Comparison of ENCODE assay signal across 11 mouse cellular contexts in genomic region chr9:114979969-114980368, GRCm38 (mm10). TPM values are rescaled to one million over a fixed set of nuclear protein-coding genes. Genes with fewer than 3 reads are reported as not detected.
DNase-seq lines count a peak whose midpoint lies in the region; ATAC-seq and TF ChIP-seq lines count a peak whose summit lies in the region.
"Had no signal": no experiment of that assay in that cellular context is flagged by ENCODE, and none has a peak within 500 bp of the region (broad histone marks: within the 10 kb centered on the region; RNA-seq: fewer than 3 reads in every experiment).

No protein-coding gene starts in this region.

- H3K9me3 ChIP-seq in embryonic facial prominence, embryonic 11.5 days (replicated peaks; ENCODE audit: control insufficient read depth, low read length), result no peaks in the 10 kb centered on the region
- H3K9me3 ChIP-seq in embryonic facial prominence, embryonic 10.5 days, result peaks cover 5% of the 10 kb centered on the region; the same call in 1 of the 2 replicates
- no peaks in the 10 kb centered on the region for H3K9me3 ChIP-seq in kidney, postnatal 0 days (replicated peaks; ENCODE audit: low read length)
- H3K9me3 ChIP-seq in limb, embryonic 10.5 days (replicated peaks), result no peaks in the 10 kb centered on the region

- H3K4me1 ChIP-seq in embryonic facial prominence, embryonic 11.5 days (ENCODE audit: control insufficient read depth, insufficient read depth, low read length), result no peaks in the 10 kb centered on the region
- H3K4me1 ChIP-seq in embryonic facial prominence, embryonic 10.5 days, result peaks cover 22% of the 10 kb centered on the region
- no peaks in the 10 kb centered on the region for H3K4me1 ChIP-seq in kidney, postnatal 0 days (replicated peaks; ENCODE audit: insufficient read depth, low read length)
- H3K4me1 ChIP-seq in cortical plate, adult 2 months (ENCODE audit: control insufficient read depth, insufficient read depth, low read length), result peaks cover 4% of the 10 kb centered on the region; the same call in 1 of the 2 replicates
- H3K4me1 ChIP-seq in limb, embryonic 10.5 days, result peaks cover 20% of the 10 kb centered on the region

- TF ChIP-seq POLR2A in cortical plate, adult 2 months (IDR thresholded peaks at IDR 0.05; ENCODE audit: extremely low read depth, insufficient read depth, low read length), result no peak

- intact Hi-C loops in gastrocnemius, postnatal 36 days (cut with DNase I), result loop anchor here (10.0 kb wide), 1 partner anchor 75 kb away; no protein-coding TSS in a partner anchor

- H3K9ac ChIP-seq in embryonic facial prominence, embryonic 11.5 days (replicated peaks; ENCODE audit: low read length), result no peak overlapping the region
- H3K9ac ChIP-seq in kidney, postnatal 0 days (ENCODE audit: low read depth, low read length), result no peak overlapping the region
- H3K9ac ChIP-seq: liver, embryonic 14.5 days had no signal

- ATAC-seq in embryonic facial prominence, embryonic 11.5 days (replicated peaks; ENCODE audit: insufficient number of reproducible peaks, low FRiP score, low TSS enrichment, low read depth), result no peak
- no peak for ATAC-seq in kidney, postnatal 0 days (replicated peaks; ENCODE audit: low FRiP score, low read depth)
- ATAC-seq: activated CD4-positive, CD25-positive, alpha-beta regulatory T cell, adult 4 months had no signal

- peaks cover 2% of the 10 kb centered on the region; the same call in 1 of the 2 replicates for H3K27me3 ChIP-seq in embryonic facial prominence, embryonic 11.5 days (ENCODE audit: control insufficient read depth, insufficient read depth, low read length)
- peaks cover 48% of the 10 kb centered on the region for H3K27me3 ChIP-seq in embryonic facial prominence, embryonic 10.5 days (replicated peaks; ENCODE audit: low read depth, poor library complexity, severe bottlenecking)
- H3K27me3 ChIP-seq in kidney, postnatal 0 days (ENCODE audit: insufficient read depth, low read length), result no peaks in the 10 kb centered on the region
- peaks cover 47% of the 10 kb centered on the region for H3K27me3 ChIP-seq in limb, embryonic 10.5 days (ENCODE audit: low read depth, poor library complexity, severe bottlenecking)

- peak; percentile 8 for DNase-seq in embryonic facial prominence, embryonic 11.5 days (ENCODE audit: low spot score)
- no peak for DNase-seq in embryonic facial prominence, embryonic 10.5 days (ENCODE audit: low spot score)
- DNase-seq in kidney, postnatal 0 days (ENCODE audit: low spot score), result no peak
- no peak for DNase-seq in kidney, postnatal 25 days
- DNase-seq in limb, embryonic 10.5 days (ENCODE audit: low spot score), result no peak
- DNase-seq in gastrocnemius, postnatal 36 days, result no peak
- no peak for DNase-seq in testis, postnatal 10 days (ENCODE audit: low spot score)

- H3K4me3 ChIP-seq in embryonic facial prominence, embryonic 11.5 days (ENCODE audit: low read depth, low read length), result no peak overlapping the region
- no peak overlapping the region for H3K4me3 ChIP-seq in embryonic facial prominence, embryonic 10.5 days
- H3K4me3 ChIP-seq in kidney, postnatal 0 days (replicated peaks; ENCODE audit: low read depth, low read length), result peak overlapping the region; percentile 79; the same call in 1 of the 2 replicates
- H3K4me3 ChIP-seq in cortical plate, adult 2 months (ENCODE audit: insufficient read depth, low read length), result peak overlapping the region; percentile 82
- H3K4me3 ChIP-seq in limb, embryonic 10.5 days, result 0 out of 2 replicates have a peak overlapping the region, but pooled peaks have one; percentile 91

- TF ChIP-seq CTCF in kidney, postnatal 0 days (IDR thresholded peaks at IDR 0.05; ENCODE audit: low read depth), result no peak
- TF ChIP-seq CTCF in cortical plate, adult 2 months (IDR thresholded peaks at IDR 0.05; ENCODE audit: extremely low read depth, insufficient read depth, low read length), result no peak

- no peaks in the 10 kb centered on the region for H3K36me3 ChIP-seq in embryonic facial prominence, embryonic 11.5 days (replicated peaks; ENCODE audit: control insufficient read depth, insufficient read depth, low read depth, low read length)
- no peaks in the 10 kb centered on the region for H3K36me3 ChIP-seq in embryonic facial prominence, embryonic 10.5 days (replicated peaks)
- H3K36me3 ChIP-seq in kidney, postnatal 0 days (ENCODE audit: insufficient read depth, low read length), result no peaks in the 10 kb centered on the region
- H3K36me3 ChIP-seq in limb, embryonic 10.5 days, result no peaks in the 10 kb centered on the region

- H3K27ac ChIP-seq in embryonic facial prominence, embryonic 11.5 days (replicated peaks; ENCODE audit: low read depth, low read length), result no peak overlapping the region
- H3K27ac ChIP-seq in embryonic facial prominence, embryonic 10.5 days (replicated peaks), result no peak overlapping the region
- no peak overlapping the region for H3K27ac ChIP-seq in kidney, postnatal 0 days
- H3K27ac ChIP-seq in cortical plate, adult 2 months (ENCODE audit: insufficient read depth, low read length), result no peak overlapping the region
- no peak overlapping the region for H3K27ac ChIP-seq in limb, embryonic 10.5 days
- H3K27ac ChIP-seq: liver, embryonic 14.5 days had no signal

- no peak overlapping the region for H3K4me2 ChIP-seq in embryonic facial prominence, embryonic 11.5 days (ENCODE audit: low read depth, low read length)
- peak overlapping the region; percentile 93; the same call in 1 of the 2 replicates for H3K4me2 ChIP-seq in kidney, postnatal 0 days (ENCODE audit: low read length)

- 58% methylated on average over 6 of the region's 6 CpGs for WGBS in embryonic facial prominence, embryonic 11.5 days
- 70% methylated on average over 6 of the region's 6 CpGs for WGBS in embryonic facial prominence, embryonic 10.5 days
- 51% methylated on average over 6 of the region's 6 CpGs for WGBS in kidney, postnatal 0 days
- 52% methylated on average over 6 of the region's 6 CpGs for WGBS in limb, embryonic 10.5 days

RNA-seq across cellular contexts. Expression of gene Osbpl10, which starts 1.6 kb away (rescaled TPM):
- 0.90 and 0.92 TPM in 2 replicates for polyA plus RNA-seq in embryonic facial prominence, embryonic 11.5 days (2014; fragmentation: Nextera tagmentation; extraction: Ambion mirVana)
- 1.1 and 1.3 TPM in 2 replicates for polyA plus RNA-seq in embryonic facial prominence, embryonic 10.5 days (2016; fragmentation: Nextera tagmentation; extraction: Ambion mirVana)
- 2.3 and 2.8 TPM in 2 replicates for polyA plus RNA-seq in kidney, postnatal 0 days (2015; fragmentation: Nextera tagmentation; extraction: Ambion mirVana)
- polyA plus RNA-seq in cortical plate, adult 2 months (2012; rRNA removed), result 21.1 and 21.2 TPM in 2 replicates
- 1.5 and 1.7 TPM in 2 replicates for polyA plus RNA-seq in limb, embryonic 10.5 days (2016; fragmentation: Nextera tagmentation; extraction: Ambion mirVana)
- total RNA-seq in gastrocnemius, postnatal 36 days (2021), result 1 to 10 TPM; 2.5 to 5.1 TPM
- total RNA-seq: megakaryocyte, adult 5-6 weeks had no signal
- polyA plus RNA-seq: activated CD4-positive, CD25-positive, alpha-beta regulatory T cell, adult 4 months had no signal

RNA-seq across cellular contexts. Expression of gene Rps27rt, which starts 2.6 kb away (rescaled TPM):
- 380 and 405 TPM in 2 replicates for polyA plus RNA-seq in embryonic facial prominence, embryonic 11.5 days (2014; fragmentation: Nextera tagmentation; extraction: Ambion mirVana)
- polyA plus RNA-seq in embryonic facial prominence, embryonic 10.5 days (2016; fragmentation: Nextera tagmentation; extraction: Ambion mirVana), result 232 and 250 TPM in 2 replicates
- 792 and 845 TPM in 2 replicates for polyA plus RNA-seq in kidney, postnatal 0 days (2015; fragmentation: Nextera tagmentation; extraction: Ambion mirVana)
- 88.6 and 94.0 TPM in 2 replicates for polyA plus RNA-seq in cortical plate, adult 2 months (2012; rRNA removed)
- polyA plus RNA-seq in limb, embryonic 10.5 days (2016; fragmentation: Nextera tagmentation; extraction: Ambion mirVana), result 226 and 227 TPM in 2 replicates
- 10 to 100 TPM; 12.0 to 25.0 TPM for total RNA-seq in gastrocnemius, postnatal 36 days (2021)

RNA-seq across cellular contexts. Expression of gene Gpd1l, which starts 46.2 kb away (rescaled TPM):
- 7.6 and 10.0 TPM in 2 replicates for polyA plus RNA-seq in embryonic facial prominence, embryonic 11.5 days (2014; fragmentation: Nextera tagmentation; extraction: Ambion mirVana)
- 14.8 and 15.2 TPM in 2 replicates for polyA plus RNA-seq in embryonic facial prominence, embryonic 10.5 days (2016; fragmentation: Nextera tagmentation; extraction: Ambion mirVana)
- polyA plus RNA-seq in kidney, postnatal 0 days (2015; fragmentation: Nextera tagmentation; extraction: Ambion mirVana), result 17.2 and 18.1 TPM in 2 replicates
- polyA plus RNA-seq in cortical plate, adult 2 months (2012; rRNA removed), result 72.9 and 76.0 TPM in 2 replicates
- 10.6 and 12.6 TPM in 2 replicates for polyA plus RNA-seq in limb, embryonic 10.5 days (2016; fragmentation: Nextera tagmentation; extraction: Ambion mirVana)
- 10 to 100 TPM; 16.5 to 18.5 TPM for total RNA-seq in gastrocnemius, postnatal 36 days (2021)

Comparison
In these comparisons a context has a peak if more than half of its experiments do, and no peak if none do; other contexts are left out.
1. H3K4me3 ChIP-seq: peak in kidney, postnatal 0 days (single experiment), cortical plate, adult 2 months (single experiment) and limb, embryonic 10.5 days (single experiment); none in embryonic facial prominence, embryonic 11.5 days (single experiment) and embryonic facial prominence, embryonic 10.5 days (single experiment).